Mouse (Mus musculus) layer of hippocampus, postnatal 10 days (tissue): ENCODE measurements around the gene Gm2016. TPM values are rescaled to one million over a fixed set of nuclear protein-coding genes. Genes with fewer than 3 reads are reported as not detected.
"Not testable (repeated sequence)": the region's sequence is repeated elsewhere in the genome, so short reads cannot be mapped to it uniquely, and the experiment has no call there.

Experiments
- DNase-seq, 2 experiments: peaks; one replicate each; pipeline ENCODE4 v3.0.0; 2021; ENCODE audit warnings: low spot score in 2 of 2
- long read RNA-seq: library from polyadenylated mRNA; stranded (forward); transcript quantifications from one replicate; pipeline ENCODE4 v2.0.0, GENCODE M21; 2023
- total RNA-seq, 2 experiments: library from RNA; stranded (reverse); gene quantifications; 2 replicates each; pipeline ENCODE4 v1.2.3; 2021

Gm2016 gene
- not detected for total RNA-seq
- long read RNA-seq, result 0 reads

DNA sequence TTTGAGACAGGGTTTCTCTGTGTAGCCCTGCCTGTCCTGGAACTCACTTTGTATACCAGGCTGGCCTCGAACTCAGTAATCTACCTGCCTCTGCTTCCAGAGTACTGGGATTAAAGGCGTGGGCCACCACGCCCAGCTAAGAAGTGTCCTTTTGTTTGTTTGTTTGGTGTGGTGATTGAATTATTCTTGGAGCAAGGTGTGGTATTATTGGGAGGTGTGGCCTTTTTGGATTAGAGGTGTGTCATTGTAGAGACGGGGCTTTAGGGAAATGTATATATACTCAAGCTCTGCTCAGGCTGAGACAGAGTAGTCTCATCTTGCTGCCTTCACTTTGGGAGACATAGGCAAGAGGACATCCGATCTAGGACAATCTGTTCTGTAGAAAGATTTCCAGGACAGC is at the start of gene Gm2016:
Gene Gm2016 (plus strand): TSS at position 301 of the 400 bp plus-strand sequence.
- DNase-seq, result not testable (repeated sequence)

DNA sequence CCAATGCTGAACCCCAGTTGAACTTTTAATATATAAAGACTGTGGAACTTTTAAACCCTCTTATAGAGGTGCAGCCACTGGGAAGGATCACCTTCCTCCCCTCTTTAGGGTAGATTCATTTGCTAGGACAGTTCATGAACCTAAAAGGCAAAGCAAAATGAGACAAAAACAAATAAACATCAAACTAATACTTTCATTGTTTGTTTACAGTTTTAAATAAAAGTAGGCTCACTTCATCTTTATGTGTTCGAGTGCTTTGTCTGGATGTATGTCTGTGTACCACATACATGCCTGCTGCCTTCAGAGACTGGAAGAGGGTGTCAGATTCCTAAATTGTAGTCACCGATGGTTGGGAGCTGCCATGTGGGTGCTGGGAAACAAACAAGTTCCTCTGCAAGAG is 31.6 kb upstream of the Gm2016 start, which contains the start of gene Gm2001:
Gene Gm2001 (minus strand): TSS at position 101 of the 400 bp plus-strand sequence.
- DNase-seq, result not testable (repeated sequence)

DNA sequence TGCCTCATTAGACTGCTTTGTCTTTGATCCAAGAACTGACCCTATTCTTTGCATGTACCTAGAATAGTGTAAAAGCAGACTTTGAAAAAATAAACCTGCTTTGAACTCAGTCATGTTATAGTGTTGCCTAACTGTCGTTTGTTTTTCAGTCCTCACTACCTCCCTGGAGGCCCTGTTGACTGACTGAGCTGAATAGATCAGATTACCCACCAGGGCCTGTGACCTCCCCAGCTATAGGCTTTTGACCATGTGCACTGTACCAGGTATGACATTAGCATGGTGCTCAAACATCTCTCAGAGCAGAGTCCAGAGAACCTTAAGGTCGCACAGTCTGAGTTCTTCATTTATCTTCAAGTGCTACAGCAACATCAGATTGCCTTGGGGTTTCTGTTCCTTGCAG is 23.2 kb upstream of the Gm2016 start:
- not testable (repeated sequence) for DNase-seq

DNA sequence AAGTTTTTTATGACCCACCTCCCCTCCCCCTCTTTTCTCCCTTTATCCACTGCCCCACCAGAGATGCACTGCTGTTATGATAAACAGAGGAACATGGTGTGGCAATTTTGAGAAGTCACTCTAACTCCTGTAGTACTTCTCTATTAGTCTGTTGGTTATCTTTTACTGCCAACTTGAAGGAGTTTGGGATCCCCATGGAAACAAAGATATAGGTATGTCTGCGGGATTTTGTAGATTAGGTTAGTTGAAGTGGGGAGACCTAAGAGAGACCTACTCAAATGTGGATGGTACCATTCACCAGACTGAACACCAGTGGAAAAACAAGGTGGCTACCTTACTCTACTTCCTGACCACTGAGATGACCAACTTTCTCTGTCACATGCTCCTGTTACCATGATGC is 17.8 kb upstream of the Gm2016 start:
- not testable (repeated sequence) for DNase-seq

DNA sequence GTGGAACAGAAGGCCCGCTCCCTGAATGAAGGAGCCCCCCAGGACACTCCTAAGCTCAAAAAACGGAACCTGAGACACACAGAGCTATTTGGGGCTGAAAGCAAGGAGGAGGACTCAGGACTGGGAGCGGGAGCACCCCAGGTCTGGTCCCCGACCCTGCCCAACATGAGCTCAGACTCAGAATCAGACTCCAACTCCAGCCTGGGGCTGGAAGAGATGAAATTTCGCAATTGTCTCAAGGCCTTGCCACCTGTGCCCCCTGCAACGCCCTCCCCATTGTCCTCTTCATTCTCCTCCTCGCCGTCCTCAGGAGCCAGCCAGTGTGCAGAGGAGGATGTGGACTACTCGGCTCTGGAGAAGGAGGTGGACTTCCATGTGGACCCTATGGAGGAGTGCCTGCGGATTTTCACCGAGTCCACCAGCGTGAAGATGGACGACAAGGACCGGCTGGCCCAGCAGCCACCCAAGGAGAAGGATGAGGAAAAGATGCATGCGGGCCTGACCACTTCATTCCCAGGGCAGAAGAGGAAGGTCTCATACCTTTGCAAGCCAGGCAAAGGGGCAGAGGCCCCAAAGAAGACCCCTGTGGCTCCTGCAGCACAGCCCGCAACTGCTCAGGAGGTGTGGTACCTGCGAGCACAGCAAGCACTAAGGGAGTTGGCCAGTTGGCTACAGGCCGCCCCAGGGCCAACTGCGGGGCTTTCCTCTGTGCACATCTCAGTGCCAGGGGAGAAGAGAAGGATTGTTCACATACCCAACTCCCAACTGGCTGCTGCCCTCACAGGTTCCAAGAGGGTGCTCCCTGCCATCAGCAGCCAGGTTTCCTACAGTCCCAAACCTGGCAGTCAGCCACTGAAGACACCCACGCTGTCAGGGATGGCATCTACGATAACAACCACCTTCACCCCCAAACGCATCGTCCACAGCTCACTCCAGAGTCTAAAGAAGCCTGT is 11.9 kb upstream of the Gm2016 start:
- DNase-seq, result not testable (repeated sequence)

DNA sequence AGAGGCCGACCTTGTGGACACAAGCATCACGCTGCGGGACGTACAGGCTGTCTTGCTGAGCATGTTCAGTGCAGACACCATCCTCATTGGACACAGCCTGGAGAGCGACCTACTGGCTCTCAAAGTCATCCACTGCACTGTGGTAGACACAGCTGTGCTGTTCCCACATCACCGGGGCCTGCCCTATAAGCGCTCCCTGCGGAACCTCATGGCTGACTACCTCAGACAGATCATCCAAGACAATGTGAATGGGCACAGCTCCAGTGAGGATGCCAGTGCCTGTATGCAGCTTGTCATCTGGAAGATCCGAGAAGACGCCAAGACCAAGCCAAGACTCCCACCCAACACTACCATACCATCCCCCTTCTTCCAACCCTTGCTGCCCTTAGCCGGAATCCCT is 10.2 kb upstream of the Gm2016 start:
- DNase-seq, result not testable (repeated sequence)

DNA sequence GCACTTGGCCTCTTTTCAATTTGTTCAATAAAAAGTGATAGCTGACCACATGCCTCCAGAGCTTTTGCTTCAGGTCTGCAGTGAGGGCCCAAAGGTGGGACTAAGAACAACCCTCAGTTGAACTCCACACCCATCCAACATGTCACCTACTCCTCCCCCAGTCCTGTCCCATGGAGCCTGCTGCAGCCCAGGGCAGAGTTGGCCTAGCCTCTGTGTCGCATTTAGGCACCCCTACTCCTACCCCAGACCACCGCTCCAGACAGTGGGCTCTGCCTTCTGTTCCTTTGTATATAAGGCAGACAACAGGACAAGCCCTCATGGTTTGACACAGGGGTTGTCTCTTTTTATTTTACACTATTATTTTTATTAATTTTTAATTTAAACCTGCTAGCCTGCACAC is 9.8 kb upstream of the Gm2016 start:
- not testable (repeated sequence) for DNase-seq

DNA sequence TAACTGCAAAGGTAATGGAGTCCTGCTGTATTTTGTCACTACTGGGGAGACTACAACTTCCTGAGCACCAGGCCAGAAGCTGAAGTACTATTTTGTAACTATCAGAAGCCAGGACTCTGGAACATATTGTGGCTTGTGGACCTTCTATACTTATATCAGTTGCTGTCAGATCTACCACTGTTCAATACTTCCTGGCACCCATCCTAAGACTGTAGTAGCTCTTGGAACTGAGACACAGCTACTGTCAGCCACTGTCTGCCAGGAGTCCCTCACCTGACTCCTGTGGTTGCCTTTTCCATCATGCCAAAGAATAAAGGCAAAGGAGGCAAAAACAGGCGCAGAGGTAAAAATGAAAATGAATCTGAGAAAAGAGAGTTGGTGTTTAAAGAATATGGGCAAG is 21.2 kb downstream of the Gm2016 start, which contains the start of gene Gm2022:
Gene Gm2022 (plus strand): TSS at position 301 of the 400 bp plus-strand sequence.
- DNase-seq, result not testable (repeated sequence)

DNA sequence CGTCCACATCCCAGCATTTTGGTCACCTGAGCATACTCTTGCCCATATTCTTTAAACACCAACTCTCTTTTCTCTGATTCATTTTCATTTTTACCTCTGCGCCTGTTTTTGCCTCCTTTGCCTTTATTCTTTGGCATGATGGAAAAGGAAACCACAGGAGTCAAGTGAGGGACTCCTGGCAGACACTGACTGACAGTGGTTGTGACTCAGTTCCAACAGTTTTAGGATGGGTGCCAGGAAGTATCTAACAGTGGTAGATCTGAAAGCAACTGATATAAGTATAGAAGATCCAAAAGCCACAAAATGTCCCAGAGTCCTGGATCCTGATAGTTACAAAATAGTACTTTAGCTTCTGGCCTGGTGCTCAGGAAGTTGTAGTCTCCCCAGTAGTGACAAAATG is 45.8 kb downstream of the Gm2016 start, which contains the start of gene Gm2035:
Gene Gm2035 (minus strand): TSS at position 137 of the 400 bp plus-strand sequence.
- DNase-seq, result not testable (repeated sequence)

Other genes starting within 250 kb of the Gm2016 start
- not detected for gene Gm16381, start 229.5 kb upstream of the Gm2016 start, total RNA-seq
- not detected for gene Gm21319, start 98.3 kb upstream of the Gm2016 start, total RNA-seq
- gene Gm21936, start 78.6 kb upstream of the Gm2016 start, total RNA-seq, result not detected
- gene BB287469, start 57.5 kb upstream of the Gm2016 start, total RNA-seq, result not detected
- gene Gm2001, start 31.7 kb upstream of the Gm2016 start, total RNA-seq, result not detected
- gene Gm2022, start 21.3 kb downstream of the Gm2016 start, total RNA-seq, result not detected
- not detected for gene Gm2035, start 45.8 kb downstream of the Gm2016 start, total RNA-seq
- gene Gm2042, start 80.0 kb downstream of the Gm2016 start, total RNA-seq, result not detected
- gene Gm2075, start 137.8 kb downstream of the Gm2016 start, total RNA-seq, result not detected
- not detected for gene Gm6803, start 144.7 kb downstream of the Gm2016 start, total RNA-seq
- not detected for gene Gm2056, start 152.9 kb downstream of the Gm2016 start, total RNA-seq
- not detected for gene Gm16368, start 209.6 kb downstream of the Gm2016 start, total RNA-seq